Mouse (Mus musculus) limb, embryonic 10.5 days (tissue): ENCODE measurements at regions not wholly inside any gene's neighbourhood (a gene's known extent, or its start where the extent isn't known, plus 50 kb on each side); places are given as distances from the start of the nearest gene placed in this dataset.
A peak's percentile ranks its signal among the peaks of the same experiment; 100 is the strongest.

Experiments
- DNase-seq: peaks from one replicate; pipeline ENCODE4 v3.0.0-alpha.2; 2017; ENCODE audit warnings: low spot score
- H3K27ac ChIP-seq: fragments of 300-500 bp; sonication (generic); 2 replicates; pipeline ENCODE4 v1.5.1; 2016; ENCODE audit warnings: mild to moderate bottlenecking
- H3K27me3 ChIP-seq: fragments of 300-500 bp; sonication (generic); 2 replicates; pipeline ENCODE4 v1.6.1; 2016; ENCODE audit warnings: low read depth, mild to moderate bottlenecking; ENCODE audit not compliant: poor library complexity, severe bottlenecking
- H3K36me3 ChIP-seq: fragments of 300-500 bp; sonication (generic); 2 replicates; pipeline ENCODE4 v1.6.1; 2016; ENCODE audit warnings: mild to moderate bottlenecking, moderate library complexity
- H3K4me1 ChIP-seq: fragments of 300-500 bp; sonication (generic); 2 replicates; pipeline ENCODE4 v1.6.1; 2016
- H3K4me3 ChIP-seq: fragments of 300-500 bp; sonication (generic); 2 replicates; pipeline ENCODE4 v1.5.1; 2016; ENCODE audit warnings: mild to moderate bottlenecking, moderate library complexity
- H3K9me3 ChIP-seq: fragments of 300-500 bp; sonication (generic); replicated peaks from 2 replicates; pipeline ENCODE4 v1.6.1; 2016; ENCODE audit warnings: mild to moderate bottlenecking
- WGBS: fragments of 180-500 bp; shearing (Covaris S2); methylation state at CpG from one replicate; pipeline ENCODE4 v1.1.7; 2016; 5-methylcytosine and 5-hydroxymethylcytosine counted together

- no peaks in the 10 kb centered on the region for H3K36me3 ChIP-seq
- 95% methylated on average over 7 of the region's 7 CpGs for WGBS
- peaks cover 23% of the 10 kb centered on the region for H3K4me1 ChIP-seq
- no peaks in the 10 kb centered on the region for H3K9me3 ChIP-seq
- H3K4me3 ChIP-seq, result no peak overlapping the region
- 0 out of 2 replicates have a peak overlapping the region, but pooled peaks have one; percentile 66 for H3K27ac ChIP-seq
- no peak for DNase-seq
- H3K27me3 ChIP-seq, result no peaks in the 10 kb centered on the region
Observed at GRCm38 (mm10) chr10:42090806-42091205, 72.6 kb upstream of the Armc2 start.

DNA sequence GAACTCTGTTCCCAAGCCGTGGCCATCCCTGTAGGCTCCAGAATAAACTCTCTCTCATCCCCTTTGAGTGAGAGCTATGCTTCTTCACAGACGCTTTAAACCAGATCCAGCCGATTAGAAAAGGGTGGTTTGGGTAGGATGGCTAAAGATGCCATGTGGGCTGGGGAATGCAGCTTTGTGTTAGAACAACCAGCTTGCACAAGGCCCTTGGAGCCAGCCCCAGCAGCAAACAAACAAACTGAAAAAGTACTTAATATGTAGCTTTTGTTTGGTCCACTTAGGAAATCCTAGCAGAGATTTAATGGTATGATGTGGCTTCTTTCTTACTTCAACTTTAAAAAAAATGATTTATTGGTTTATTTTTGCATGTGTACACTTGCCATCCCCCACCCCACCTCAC, 71.9 kb upstream of the Armc2 start:
- 56% methylated on average over 3 of the region's 3 CpGs for WGBS
- H3K27me3 ChIP-seq, result no peaks in the 10 kb centered on the region
- H3K4me1 ChIP-seq, result peaks cover 23% of the 10 kb centered on the region
- peak overlapping the region; percentile 66; the same call in 1 of the 2 replicates for H3K27ac ChIP-seq
- no peaks in the 10 kb centered on the region for H3K36me3 ChIP-seq
- H3K9me3 ChIP-seq, result no peaks in the 10 kb centered on the region
- no peak overlapping the region for H3K4me3 ChIP-seq
- DNase-seq, result no peak

DNA sequence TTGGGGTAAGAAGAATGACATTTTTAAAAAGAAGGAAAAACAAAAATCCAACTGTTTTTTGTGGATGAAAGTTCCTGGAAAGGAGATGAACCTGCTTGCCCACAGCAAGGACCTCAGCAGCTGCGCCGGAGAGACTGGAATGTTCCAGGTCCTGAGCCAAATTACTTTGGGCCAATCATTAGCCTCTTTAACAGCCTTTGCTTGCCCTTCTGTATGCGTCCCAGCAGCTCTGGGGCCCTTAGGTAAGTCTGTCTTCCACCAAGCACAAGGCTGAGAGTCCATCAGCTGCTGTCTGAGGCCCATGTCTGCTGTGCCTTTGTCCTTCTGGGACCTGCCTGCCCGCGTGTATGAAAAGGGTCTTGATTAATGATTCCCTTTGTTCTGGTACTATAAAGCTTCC, 71.4 kb upstream of the Armc2 start:
- H3K27ac ChIP-seq, result peak overlapping the region; percentile 66; the same call in 1 of the 2 replicates
- H3K36me3 ChIP-seq, result no peaks in the 10 kb centered on the region
- 60% methylated on average over 5 of the region's 5 CpGs for WGBS
- H3K9me3 ChIP-seq, result no peaks in the 10 kb centered on the region
- no peaks in the 10 kb centered on the region for H3K27me3 ChIP-seq
- H3K4me1 ChIP-seq, result peaks cover 23% of the 10 kb centered on the region
- no peak for DNase-seq
- H3K4me3 ChIP-seq, result no peak overlapping the region

DNA sequence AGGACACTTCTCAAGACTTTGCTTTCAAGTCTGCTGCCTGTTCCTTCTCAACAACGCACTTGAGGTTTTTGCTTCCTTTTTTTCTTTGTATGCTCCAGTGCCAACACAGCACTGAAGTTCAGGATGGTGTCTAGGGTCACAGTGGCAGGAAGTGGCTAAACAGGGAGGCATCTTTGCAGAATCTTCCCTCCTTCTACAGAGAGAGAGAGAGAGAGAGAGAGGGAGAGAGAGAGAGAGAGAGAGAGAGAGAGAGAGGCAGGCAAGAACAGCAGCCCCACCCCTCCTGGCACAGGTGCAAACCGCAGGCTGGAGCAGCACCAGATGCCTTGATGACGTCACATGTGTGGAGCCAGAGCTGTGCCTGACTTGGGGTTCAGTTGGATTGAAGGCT, 71.0 kb upstream of the Armc2 start:
- H3K27me3 ChIP-seq, result no peaks in the 10 kb centered on the region
- no peak for DNase-seq
- peaks cover 23% of the 10 kb centered on the region for H3K4me1 ChIP-seq
- no peaks in the 10 kb centered on the region for H3K9me3 ChIP-seq
- 0 out of 2 replicates have a peak overlapping the region, but pooled peaks have one; percentile 66 for H3K27ac ChIP-seq
- no peaks in the 10 kb centered on the region for H3K36me3 ChIP-seq
- H3K4me3 ChIP-seq, result no peak overlapping the region
- 41% methylated on average over 3 of the region's 3 CpGs for WGBS

DNA sequence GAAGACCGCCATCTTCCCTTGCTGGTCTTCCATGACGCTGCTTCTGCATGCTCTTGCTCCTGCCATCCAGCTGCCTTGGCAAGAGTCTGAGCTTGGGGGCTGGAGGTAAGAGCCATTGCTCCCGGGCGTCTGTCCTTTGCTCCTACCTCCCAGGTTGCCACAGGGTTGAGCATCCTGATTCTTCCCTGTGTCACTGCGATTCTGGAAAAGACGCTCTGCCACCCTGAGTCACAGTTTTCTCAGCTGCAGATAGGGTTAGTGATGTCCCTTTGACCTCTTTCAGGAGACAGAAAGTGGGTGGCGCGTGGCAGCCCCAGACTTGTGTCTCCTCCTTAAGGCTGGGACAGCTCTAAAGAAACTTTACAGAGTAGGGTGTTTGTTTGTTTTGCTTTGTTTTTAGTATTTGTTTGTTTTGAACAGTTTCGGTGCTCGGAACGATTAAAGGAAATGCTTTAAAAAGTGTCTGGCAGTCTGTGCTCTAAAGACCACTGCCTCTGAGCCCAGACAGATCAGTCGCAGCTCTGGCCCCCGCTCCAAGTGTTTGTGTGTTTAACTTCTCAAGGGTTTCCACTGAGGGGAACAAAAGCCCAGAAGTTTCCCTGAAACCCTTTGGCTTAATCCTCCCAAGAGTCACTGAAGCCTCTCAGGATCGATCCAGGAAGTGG, 70.5 kb upstream of the Armc2 start:
- 0 out of 2 replicates have a peak overlapping the region, but pooled peaks have one; percentile 66 for H3K27ac ChIP-seq
- 47% methylated on average over 14 of the region's 14 CpGs for WGBS
- no peaks in the 10 kb centered on the region for H3K36me3 ChIP-seq
- H3K27me3 ChIP-seq, result no peaks in the 10 kb centered on the region
- H3K9me3 ChIP-seq, result no peaks in the 10 kb centered on the region
- H3K4me1 ChIP-seq, result peaks cover 23% of the 10 kb centered on the region
- H3K4me3 ChIP-seq, result no peak overlapping the region
- DNase-seq, result no peak

DNA sequence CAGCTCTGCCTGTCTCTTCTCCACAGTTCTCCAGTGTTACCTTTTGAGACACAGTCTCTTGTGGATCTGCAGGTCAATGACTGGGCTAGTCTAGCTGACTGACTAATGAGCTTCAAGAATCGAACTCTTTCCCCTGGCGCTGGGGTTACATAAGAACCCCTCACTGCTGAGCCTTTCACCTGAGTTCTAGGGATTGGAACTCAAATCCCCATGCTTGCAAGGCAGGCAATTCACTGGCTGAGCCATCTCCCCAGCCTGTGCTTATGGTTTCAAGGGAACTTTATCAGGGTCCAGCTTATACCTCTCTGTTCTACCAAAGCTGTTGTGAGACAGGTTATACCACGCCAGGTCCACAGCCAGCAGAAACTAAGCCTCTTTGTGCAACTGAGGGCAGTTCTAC, 69.7 kb upstream of the Armc2 start:
- Histone ChIP-seq H3K27me3 (no peaks in the 10 kb centered on the region), H3K27ac (no peak overlapping the region), H3K36me3 (no peaks in the 10 kb centered on the region), H3K4me3 (no peak overlapping the region), H3K4me1 (peaks cover 23% of the 10 kb centered on the region), H3K9me3 (no peaks in the 10 kb centered on the region)
- DNase-seq, result no peak
- 91% methylated on average over 3 of the region's 3 CpGs for WGBS

DNA sequence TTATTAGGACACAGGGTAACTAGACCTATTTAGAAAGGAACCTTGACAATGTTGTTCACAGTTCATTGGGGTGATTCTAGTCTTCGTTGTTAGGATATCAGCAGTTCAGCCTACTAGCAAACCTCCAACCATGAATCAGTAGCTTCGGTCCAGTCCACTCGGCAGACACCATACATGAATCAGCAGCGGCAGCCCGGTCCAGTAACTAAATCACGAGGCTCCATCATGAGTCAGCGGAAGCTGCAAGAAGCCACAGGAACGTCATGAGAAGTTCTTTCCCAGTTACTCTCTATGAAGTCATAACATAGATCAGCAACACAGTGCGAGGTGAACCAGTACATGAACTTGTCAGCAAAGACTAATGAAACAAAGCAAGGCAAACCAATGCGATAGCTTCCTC, 68.4 kb upstream of the Armc2 start:
- H3K9me3 ChIP-seq, result no peaks in the 10 kb centered on the region
- peaks cover 18% of the 10 kb centered on the region for H3K4me1 ChIP-seq
- no peak overlapping the region for H3K4me3 ChIP-seq
- no peaks in the 10 kb centered on the region for H3K27me3 ChIP-seq
- H3K36me3 ChIP-seq, result no peaks in the 10 kb centered on the region
- no peak for DNase-seq
- H3K27ac ChIP-seq, result no peak overlapping the region
- 92% methylated on average over 10 of the region's 10 CpGs for WGBS

DNA sequence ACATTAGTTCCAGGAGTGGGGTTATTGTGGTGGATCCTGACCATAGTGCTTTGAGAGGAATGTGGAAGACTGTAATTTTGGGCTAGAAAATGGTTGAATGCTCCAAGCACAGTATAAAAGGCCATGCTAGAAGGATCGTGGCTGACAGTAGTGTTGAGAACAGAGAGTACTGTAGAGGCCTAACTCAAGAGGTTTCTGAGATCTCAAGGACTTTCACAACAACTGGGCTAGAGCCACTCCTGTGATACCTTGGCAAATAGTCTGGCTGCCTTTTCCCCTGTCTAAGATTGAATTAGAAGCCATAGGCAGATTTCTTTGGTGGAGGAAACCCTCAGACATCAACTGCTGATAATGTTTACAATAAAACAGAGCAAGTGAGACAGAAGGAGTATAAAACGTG, 67.1 kb upstream of the Armc2 start:
- no peak for DNase-seq
- Histone ChIP-seq H3K4me1 (peaks cover 15% of the 10 kb centered on the region; the same call in 1 of the 2 replicates), H3K36me3 (no peaks in the 10 kb centered on the region), H3K9me3 (no peaks in the 10 kb centered on the region), H3K4me3 (no peak overlapping the region), H3K27ac (no peak overlapping the region), H3K27me3 (no peaks in the 10 kb centered on the region)
- WGBS, result 78% methylated on average over 2 of the region's 2 CpGs

- Histone ChIP-seq H3K4me3 (no peak overlapping the region), H3K27ac (no peak overlapping the region), H3K4me1 (no peaks in the 10 kb centered on the region), H3K27me3 (no peaks in the 10 kb centered on the region), H3K9me3 (no peaks in the 10 kb centered on the region), H3K36me3 (no peaks in the 10 kb centered on the region)
- WGBS, result 68% methylated on average over 7 of the region's 7 CpGs
- DNase-seq, result no peak
Observed at GRCm38 (mm10) chr10:42082227-42082840, 64.1 kb upstream of the Armc2 start.

DNA sequence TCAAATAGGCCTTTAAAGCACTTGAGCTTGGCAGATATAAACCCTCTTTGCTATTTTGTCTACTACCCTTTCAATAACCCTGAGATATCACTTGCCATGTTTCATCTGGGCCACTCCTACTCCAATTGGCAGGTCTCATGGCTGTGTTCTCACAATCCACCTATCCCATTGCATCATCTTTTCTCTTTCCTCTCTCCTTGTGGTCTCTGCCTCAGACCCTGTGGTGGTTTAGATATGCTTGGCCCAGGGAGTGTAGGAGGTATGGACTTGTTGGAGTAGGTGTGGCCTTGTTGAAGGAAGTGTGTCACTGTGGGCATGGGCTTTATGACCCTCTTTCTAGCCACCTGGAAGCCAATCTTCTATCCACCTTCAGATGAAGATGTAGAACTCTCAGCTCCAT, 61.5 kb upstream of the Armc2 start:
- no peaks in the 10 kb centered on the region for H3K36me3 ChIP-seq
- H3K9me3 ChIP-seq, result no peaks in the 10 kb centered on the region
- H3K4me1 ChIP-seq, result no peaks in the 10 kb centered on the region
- no peaks in the 10 kb centered on the region for H3K27me3 ChIP-seq
- no peak overlapping the region for H3K27ac ChIP-seq
- no peak overlapping the region for H3K4me3 ChIP-seq
- DNase-seq, result no peak

GRCm38 (mm10) chr10:42076711-42077110, 58.5 kb upstream of the Armc2 start:
- Histone ChIP-seq H3K36me3 (no peaks in the 10 kb centered on the region), H3K4me3 (no peak overlapping the region), H3K27me3 (no peaks in the 10 kb centered on the region), H3K4me1 (peaks cover 20% of the 10 kb centered on the region), H3K9me3 (no peaks in the 10 kb centered on the region), H3K27ac (no peak overlapping the region)
- 82% methylated on average over 4 of the region's 4 CpGs for WGBS
- no peak for DNase-seq

- H3K27ac ChIP-seq, result no peak overlapping the region
- H3K4me1 ChIP-seq, result peaks cover 31% of the 10 kb centered on the region
- no peak for DNase-seq
- no peaks in the 10 kb centered on the region for H3K27me3 ChIP-seq
- no peak overlapping the region for H3K4me3 ChIP-seq
- H3K36me3 ChIP-seq, result no peaks in the 10 kb centered on the region
- H3K9me3 ChIP-seq, result no peaks in the 10 kb centered on the region
- WGBS, result 89% methylated on average over 6 of the region's 6 CpGs
Observed at GRCm38 (mm10) chr10:42075545-42075944, 57.3 kb upstream of the Armc2 start.

DNA sequence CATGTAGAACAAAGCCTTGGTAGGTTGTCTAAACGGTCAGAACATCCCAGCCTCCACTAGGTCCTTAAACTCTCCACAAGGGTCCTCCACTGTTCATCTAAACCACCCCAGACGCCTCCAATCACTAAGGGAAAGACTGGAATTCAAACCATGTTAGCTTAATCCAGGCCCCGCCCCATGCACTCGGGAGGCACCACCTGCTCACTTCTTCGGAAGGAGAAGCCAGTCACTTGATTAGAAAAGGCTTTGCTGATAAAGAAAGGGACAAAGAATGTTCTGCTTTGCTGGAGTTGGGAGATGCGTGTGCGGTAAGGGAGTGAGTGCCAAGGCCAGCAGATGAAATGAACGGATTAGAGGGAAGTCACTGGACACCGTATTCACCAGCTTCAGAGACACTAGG, 54.5 kb upstream of the Armc2 start:
- Histone ChIP-seq H3K9me3 (no peaks in the 10 kb centered on the region), H3K36me3 (no peaks in the 10 kb centered on the region), H3K4me1 (peaks cover 33% of the 10 kb centered on the region), H3K27me3 (no peaks in the 10 kb centered on the region), H3K4me3 (no peak overlapping the region), H3K27ac (peak overlapping the region; percentile 36)
- 54% methylated on average over 9 of the region's 9 CpGs for WGBS
- DNase-seq, result no peak
